Mouse (Mus musculus): ENCODE data around the gene Psmc3. TPM values are rescaled to one million over a fixed set of nuclear protein-coding genes. Genes with fewer than 3 reads are reported as not detected.
"Not testable (repeated sequence)": the region's sequence is repeated elsewhere in the genome, so short reads cannot be mapped to it uniquely, and the experiment has no call there.

Psmc3 gene
- total and polyA plus RNA-seq, 3 experiments: 214 to 284 (median 257) TPM

DNA sequence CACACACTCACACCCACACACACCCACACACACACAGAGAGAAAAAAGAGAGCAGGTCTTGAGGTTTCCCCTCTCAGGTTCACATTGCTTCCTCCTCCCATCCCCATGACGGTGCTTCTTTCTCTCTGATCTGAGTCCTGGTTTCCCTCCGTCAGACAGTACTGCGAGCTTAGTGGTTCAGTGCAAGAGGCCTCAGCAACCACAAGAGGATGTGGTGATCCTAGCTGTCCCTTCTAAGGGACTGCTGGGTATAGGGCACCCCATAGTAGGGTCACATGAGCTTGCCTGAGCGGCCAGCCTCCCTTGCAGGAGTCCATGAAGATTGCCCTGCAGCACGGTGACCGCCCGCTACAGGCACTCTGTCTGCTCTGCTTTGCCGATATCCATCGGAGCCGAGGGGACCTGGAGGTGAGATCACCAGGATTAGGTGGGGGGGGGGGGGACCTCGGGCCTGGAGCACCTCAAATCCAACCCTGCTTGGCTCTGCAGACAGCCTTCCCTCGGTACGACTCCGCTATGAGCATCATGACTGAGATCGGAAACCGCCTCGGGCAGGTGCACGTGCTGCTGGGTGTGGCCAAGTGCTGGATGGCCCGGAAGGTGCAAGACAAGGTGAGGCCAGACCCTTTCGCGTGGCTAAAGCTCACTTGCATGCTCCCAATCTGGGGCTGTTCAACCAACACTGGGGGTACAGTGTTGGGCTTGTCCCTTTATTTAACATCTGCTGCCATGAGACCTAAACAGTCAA lies 11.0 kb upstream of the Psmc3 start:
- Histone ChIP-seq H3K4me1 (ENCODE audit: control insufficient read depth in 1 of 2, insufficient read depth in 2 of 2) (peaks cover 5 to 14% of the 10 kb centered on the region in 2 experiments; a peak in 3 of 4 replicates), H3K9ac (ENCODE audit: insufficient read depth, low read depth) (no peak overlapping the region), H3K9me3 (replicated peaks; ENCODE audit: low read length) (no peaks in the 10 kb centered on the region), H3K27ac (ENCODE audit: insufficient read depth, low read depth) (no peak overlapping the region), H3K79me2 (replicated peaks; ENCODE audit: control insufficient read depth, extremely low read depth, insufficient read depth, poor library complexity, severe bottlenecking) (no peaks in the 10 kb centered on the region), H3K4me3 (replicated peaks in 1 of 3; ENCODE audit: low read depth in 2 of 3, low read length in 2 of 3, poor library complexity in 1 of 3) (no peak overlapping the region), H3K36me3 (replicated peaks in 1 of 2; ENCODE audit: control insufficient read depth in 1 of 2, insufficient read depth in 1 of 2, low read length in 1 of 2) (no peaks in the 10 kb centered on the region), H3K27me3 (replicated peaks) (no peaks in the 10 kb centered on the region), H3K4me2 (ENCODE audit: insufficient read depth, low read depth, poor library complexity, severe bottlenecking) (no peak overlapping the region)
- no peak for DNase-seq (ENCODE audit: extremely low read depth)
- dilution Hi-C loops (cut with MboI; ENCODE audit: extremely low pct_ligation_motif_present, extremely low pct_unique_long_range_greater_than_20kb, low sequenced_read_pairs): no loop called here
- in situ Hi-C loops (cut with MboI; ENCODE audit: low pct_ligation_motif_present, low pct_unique_long_range_greater_than_20kb, low sequenced_read_pairs): no loop called here
- 0 out of 2 replicates have a peak, but pooled peaks have one; percentile 26 for TF ChIP-seq BHLHE40 (IDR thresholded peaks at IDR 0.05; ENCODE audit: low read depth, low read length)
- TF ChIP-seq PAX5 (IDR thresholded peaks at IDR 0.05; ENCODE audit: low read length): no peak
- TF ChIP-seq MAZ (IDR thresholded peaks at IDR 0.05; ENCODE audit: low read depth, low read length): no peak

GRCm38 (mm10) chr2:91044727-91045126 lies 9.1 kb upstream of the Psmc3 start:
- in situ Hi-C loops (cut with MboI; ENCODE audit: low pct_ligation_motif_present, low pct_unique_long_range_greater_than_20kb, low sequenced_read_pairs): no loop called here
- TF ChIP-seq ELF1 (IDR thresholded peaks at IDR 0.05; ENCODE audit: low read depth, low read length) (no peak), ZKSCAN1 (IDR thresholded peaks at IDR 0.05; ENCODE audit: borderline replicate concordance, low read depth, low read length) (no peak), USF1 (IDR thresholded peaks at IDR 0.05; ENCODE audit: low read depth, low read length) (no peak), ZC3H11A (IDR thresholded peaks at IDR 0.05; ENCODE audit: low read depth, low read length) (no peak), USF2 (conservative IDR thresholded peaks at IDR 0.05; ENCODE audit: low read depth, low read length) (no peak), GABPA (IDR thresholded peaks at IDR 0.05; ENCODE audit: insufficient replicate concordance, low read depth, low read length) (no peak), SIN3A (IDR thresholded peaks at IDR 0.05; ENCODE audit: low read length) (no peak), HCFC1 (IDR thresholded peaks at IDR 0.05; ENCODE audit: low read depth, low read length) (no peak), NRF1 (IDR thresholded peaks at IDR 0.05; ENCODE audit: low read depth, low read length) (no peak), MAFK (IDR thresholded peaks at IDR 0.05; ENCODE audit: insufficient replicate concordance, low read length) (no peak), POLR2A (IDR thresholded peaks at IDR 0.05; ENCODE audit: low read depth, low read length) (no peak), ETS1 (conservative IDR thresholded peaks at IDR 0.05; ENCODE audit: low read depth, low read length) (no peak), JUND (conservative IDR thresholded peaks at IDR 0.05; ENCODE audit: low read depth, low read length) (no peak), BHLHE40 (IDR thresholded peaks at IDR 0.05; ENCODE audit: low read depth, low read length) (no peak), SMC3 (IDR thresholded peaks at IDR 0.05; ENCODE audit: low read depth, low read length) (no peak), E2F4 (IDR thresholded peaks at IDR 0.05; ENCODE audit: insufficient replicate concordance, low read depth, low read length) (no peak)
- Histone ChIP-seq H3K27me3 (replicated peaks) (no peaks in the 10 kb centered on the region), H3K4me3 (replicated peaks in 1 of 3; ENCODE audit: low read depth in 2 of 3, low read length in 2 of 3, poor library complexity in 1 of 3) (no peak overlapping the region), H3K9ac (ENCODE audit: insufficient read depth, low read depth) (no peak overlapping the region), H3K9me3 (replicated peaks; ENCODE audit: low read length) (no peaks in the 10 kb centered on the region), H3K4me2 (ENCODE audit: insufficient read depth, low read depth, poor library complexity, severe bottlenecking) (no peak overlapping the region), H3K4me1 (ENCODE audit: control insufficient read depth in 1 of 2, insufficient read depth in 2 of 2) (peaks cover 5 to 14% of the 10 kb centered on the region in 2 experiments; a peak in 3 of 4 replicates), H3K79me2 (replicated peaks; ENCODE audit: control insufficient read depth, extremely low read depth, insufficient read depth, poor library complexity, severe bottlenecking) (no peaks in the 10 kb centered on the region), H3K27ac (ENCODE audit: insufficient read depth, low read depth) (no peak overlapping the region), H3K36me3 (replicated peaks in 1 of 2; ENCODE audit: control insufficient read depth in 1 of 2, insufficient read depth in 1 of 2, low read length in 1 of 2) (no peaks in the 10 kb centered on the region)
- dilution Hi-C loops (cut with MboI; ENCODE audit: extremely low pct_ligation_motif_present, extremely low pct_unique_long_range_greater_than_20kb, low sequenced_read_pairs): no loop called here
- no peak for DNase-seq (ENCODE audit: extremely low read depth)

- H3K4me2 ChIP-seq (ENCODE audit: insufficient read depth, low read depth, poor library complexity, severe bottlenecking); in situ Hi-C loops (cut with MboI; ENCODE audit: low pct_ligation_motif_present, low pct_unique_long_range_greater_than_20kb, low sequenced_read_pairs); H3K79me2 ChIP-seq (replicated peaks; ENCODE audit: control insufficient read depth, extremely low read depth, insufficient read depth, poor library complexity, severe bottlenecking); H3K36me3 ChIP-seq (replicated peaks in 1 of 2; ENCODE audit: control insufficient read depth in 1 of 2, insufficient read depth in 1 of 2, low read length in 1 of 2); dilution Hi-C loops (cut with MboI; ENCODE audit: extremely low pct_ligation_motif_present, extremely low pct_unique_long_range_greater_than_20kb, low sequenced_read_pairs); H3K9me3 ChIP-seq (replicated peaks; ENCODE audit: low read length); H3K27me3 ChIP-seq (replicated peaks); DNase-seq (ENCODE audit: extremely low read depth); H3K27ac ChIP-seq (ENCODE audit: insufficient read depth, low read depth); H3K4me3 ChIP-seq (replicated peaks in 1 of 3; ENCODE audit: low read depth in 2 of 3, low read length in 2 of 3, poor library complexity in 1 of 3); H3K9ac ChIP-seq (ENCODE audit: insufficient read depth, low read depth): not testable (repeated sequence)
- H3K4me1 ChIP-seq (ENCODE audit: control insufficient read depth in 1 of 2, insufficient read depth in 2 of 2): peaks cover 5 to 14% of the 10 kb centered on the region in 2 experiments; a peak in 3 of 4 replicates
Observed at GRCm38 (mm10) chr2:91045805-91046204, 8.0 kb upstream of the Psmc3 start.

Data from CH12.LX (cell line).